Mouse (Mus musculus) E14TG2a.4 (cell line): ENCODE results near the gene Plce1.

Source experiments
- CTCF ChIP-seq: conservative IDR thresholded peaks from 2 replicates; pipeline ENCODE4 v1.5.1; 2014; ENCODE audit warnings: low read length
- POU5F1 ChIP-seq: IDR thresholded peaks from 2 replicates; pipeline ENCODE4 v1.6.1; 2014; ENCODE audit warnings: low read length, borderline replicate concordance

GRCm38 (mm10) chr19:38567331-38567730, 86.4 kb downstream of the Plce1 start:
- TF ChIP-seq CTCF (no peak), POU5F1 (no peak)
